Mouse (Mus musculus): Measurements from ENCODE around the gene Nkain1. TPM values are rescaled to one million over a fixed set of nuclear protein-coding genes. Genes with fewer than 3 reads are reported as not detected.

Gene Nkain1
- polyA plus RNA-seq, 1 experiment = 13.1 TPM

DNA sequence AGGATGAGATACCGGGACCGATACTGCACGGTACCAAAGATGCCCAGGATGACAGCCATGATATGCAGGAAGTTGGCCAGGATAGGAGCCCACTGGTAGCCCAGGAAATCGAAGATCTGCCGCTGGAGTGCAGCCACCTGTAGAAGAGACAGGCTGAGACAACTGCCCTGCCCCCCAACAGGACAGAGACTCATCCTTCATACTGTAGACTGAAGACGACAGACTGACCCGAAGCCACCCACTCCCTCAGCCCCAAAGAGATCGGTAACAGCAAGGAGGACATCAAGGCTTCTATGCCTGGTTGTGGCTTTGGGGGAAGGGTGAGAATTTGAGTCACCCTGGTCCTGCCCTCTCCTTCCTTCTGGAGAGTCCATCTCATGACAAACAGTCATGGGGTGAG lies 34.9 kb downstream of the Nkain1 start:
- no peaks in the 10 kb centered on the region for H3K27me3 ChIP-seq (ENCODE audit: control insufficient read depth, insufficient read depth, low read length)
- no peak overlapping the region for H3K27ac ChIP-seq (ENCODE audit: control insufficient read depth, insufficient read depth, low read depth, low read length)
- H3K4me3 ChIP-seq (ENCODE audit: control insufficient read depth, low read depth, low read length) = no peak overlapping the region
- H3K4me1 ChIP-seq (ENCODE audit: control insufficient read depth, insufficient read depth, low read length) = no peaks in the 10 kb centered on the region
- no peaks in the 10 kb centered on the region for H3K36me3 ChIP-seq (ENCODE audit: control insufficient read depth, insufficient read depth, low read length)
- TF ChIP-seq CTCF (IDR thresholded peaks at IDR 0.05; ENCODE audit: control insufficient read depth, insufficient read depth, insufficient replicate concordance, low read depth, low read length) (no peak), POLR2A (IDR thresholded peaks at IDR 0.05; ENCODE audit: control insufficient read depth, low read depth, low read length) (no peak)

DNA sequence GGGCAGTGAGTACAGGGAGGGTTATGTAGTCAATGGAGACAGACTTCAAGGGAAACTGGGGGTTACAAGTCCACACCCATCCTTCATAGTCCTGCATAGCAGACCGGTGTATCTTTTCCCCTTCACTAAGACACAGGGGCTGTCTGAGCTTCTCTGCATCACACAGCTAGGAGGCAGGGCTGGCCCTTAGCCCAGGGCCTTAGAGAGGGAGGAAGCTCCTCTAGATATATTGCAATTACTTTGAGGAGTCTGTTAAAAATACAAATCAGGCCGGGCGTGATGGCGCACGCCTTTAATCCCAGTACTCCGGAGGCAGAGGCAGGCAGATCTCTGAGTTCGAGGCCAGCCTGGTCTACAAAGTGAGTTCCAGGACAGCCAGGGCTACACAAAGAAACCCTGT lies 36.6 kb downstream of the Nkain1 start:
- Histone ChIP-seq H3K27ac (ENCODE audit: control insufficient read depth, insufficient read depth, low read depth, low read length) (no peak overlapping the region), H3K36me3 (ENCODE audit: control insufficient read depth, insufficient read depth, low read length) (no peaks in the 10 kb centered on the region), H3K27me3 (ENCODE audit: control insufficient read depth, insufficient read depth, low read length) (no peaks in the 10 kb centered on the region), H3K4me1 (ENCODE audit: control insufficient read depth, insufficient read depth, low read length) (no peaks in the 10 kb centered on the region), H3K4me3 (ENCODE audit: control insufficient read depth, low read depth, low read length) (no peak overlapping the region)
- TF ChIP-seq CTCF (IDR thresholded peaks at IDR 0.05; ENCODE audit: control insufficient read depth, insufficient read depth, insufficient replicate concordance, low read depth, low read length) = no peak
- TF ChIP-seq POLR2A (IDR thresholded peaks at IDR 0.05; ENCODE audit: control insufficient read depth, low read depth, low read length) = no peak

DNA sequence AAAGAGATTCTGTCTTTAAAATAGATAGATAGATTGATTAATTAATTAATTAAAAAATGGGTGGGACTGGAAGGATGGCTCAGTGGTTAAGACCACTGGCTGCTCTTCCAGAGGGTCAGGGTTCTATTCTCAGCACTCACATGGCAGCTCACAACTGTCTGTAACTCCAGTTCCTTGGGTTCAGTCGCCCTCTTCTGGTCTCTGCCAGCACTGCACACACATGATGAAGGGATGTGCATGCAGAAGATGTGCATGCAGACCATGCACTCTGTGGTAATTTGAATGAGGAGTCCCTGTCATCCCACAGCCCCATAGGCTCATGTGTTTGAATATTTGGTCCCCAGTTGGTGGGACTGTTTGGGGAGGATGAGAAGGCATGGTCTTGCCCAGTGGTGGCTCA lies 38.2 kb downstream of the Nkain1 start:
- Histone ChIP-seq H3K27ac (ENCODE audit: control insufficient read depth, insufficient read depth, low read depth, low read length) (no peak overlapping the region), H3K4me3 (ENCODE audit: control insufficient read depth, low read depth, low read length) (no peak overlapping the region), H3K36me3 (ENCODE audit: control insufficient read depth, insufficient read depth, low read length) (no peaks in the 10 kb centered on the region), H3K27me3 (ENCODE audit: control insufficient read depth, insufficient read depth, low read length) (no peaks in the 10 kb centered on the region), H3K4me1 (ENCODE audit: control insufficient read depth, insufficient read depth, low read length) (peaks cover 4% of the 10 kb centered on the region; the same call in 1 of the 2 replicates)
- TF ChIP-seq CTCF (IDR thresholded peaks at IDR 0.05; ENCODE audit: control insufficient read depth, insufficient read depth, insufficient replicate concordance, low read depth, low read length) (peak; percentile 38; the same call in 1 of the 2 replicates), POLR2A (IDR thresholded peaks at IDR 0.05; ENCODE audit: control insufficient read depth, low read depth, low read length) (no peak)

DNA sequence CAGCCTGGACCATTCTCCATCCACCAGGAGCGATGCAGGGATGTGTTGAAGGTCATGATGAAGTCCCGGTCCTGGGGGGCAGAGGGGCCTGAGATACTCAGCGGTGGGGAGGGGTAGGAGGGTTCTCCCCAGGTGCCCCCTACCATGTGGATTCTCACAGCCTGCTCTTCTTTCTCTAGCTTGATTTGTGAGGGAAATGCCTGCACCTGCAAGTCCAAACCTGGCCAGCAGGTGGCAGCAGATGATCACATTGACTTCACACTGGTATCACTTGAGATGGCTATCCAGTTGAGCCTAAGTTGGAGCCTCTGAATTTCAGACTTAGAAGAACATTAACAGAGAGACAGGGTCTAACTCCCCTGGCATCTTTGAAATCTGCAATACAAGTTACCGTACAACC lies 40.0 kb downstream of the Nkain1 start:
- peaks cover 4% of the 10 kb centered on the region; the same call in 1 of the 2 replicates for H3K4me1 ChIP-seq (ENCODE audit: control insufficient read depth, insufficient read depth, low read length)
- no peak overlapping the region for H3K4me3 ChIP-seq (ENCODE audit: control insufficient read depth, low read depth, low read length)
- H3K27ac ChIP-seq (ENCODE audit: control insufficient read depth, insufficient read depth, low read depth, low read length) = no peak overlapping the region
- no peak for TF ChIP-seq POLR2A (IDR thresholded peaks at IDR 0.05; ENCODE audit: control insufficient read depth, low read depth, low read length)
- TF ChIP-seq CTCF (IDR thresholded peaks at IDR 0.05; ENCODE audit: control insufficient read depth, insufficient read depth, insufficient replicate concordance, low read depth, low read length) = peak; percentile 94
- H3K27me3 ChIP-seq (ENCODE audit: control insufficient read depth, insufficient read depth, low read length) = no peaks in the 10 kb centered on the region
- H3K36me3 ChIP-seq (ENCODE audit: control insufficient read depth, insufficient read depth, low read length) = no peaks in the 10 kb centered on the region

DNA sequence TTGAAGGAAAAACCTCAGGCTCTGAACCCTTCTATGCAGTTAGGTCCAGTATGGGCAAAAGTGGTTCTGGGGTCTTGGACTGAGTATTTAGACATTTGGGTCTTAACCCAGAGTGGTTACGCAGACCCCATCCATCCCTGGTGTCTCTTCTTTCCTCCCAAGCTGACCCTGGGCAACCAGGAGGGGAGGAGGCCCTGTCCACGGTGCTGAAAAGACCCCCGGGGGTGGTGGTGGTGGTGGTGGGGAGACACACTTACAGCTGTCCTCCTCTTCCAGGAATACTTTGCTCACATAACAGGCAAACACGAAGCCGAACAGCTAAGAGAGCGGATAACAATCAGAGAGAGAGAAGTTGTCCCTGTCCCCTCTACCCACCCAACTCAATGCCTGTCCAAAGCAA lies 41.6 kb downstream of the Nkain1 start:
- Histone ChIP-seq H3K36me3 (ENCODE audit: control insufficient read depth, insufficient read depth, low read length) (no peaks in the 10 kb centered on the region), H3K27me3 (ENCODE audit: control insufficient read depth, insufficient read depth, low read length) (no peaks in the 10 kb centered on the region), H3K27ac (ENCODE audit: control insufficient read depth, insufficient read depth, low read depth, low read length) (no peak overlapping the region), H3K4me3 (ENCODE audit: control insufficient read depth, low read depth, low read length) (no peak overlapping the region), H3K4me1 (ENCODE audit: control insufficient read depth, insufficient read depth, low read length) (peaks cover 4% of the 10 kb centered on the region; the same call in 1 of the 2 replicates)
- TF ChIP-seq POLR2A (IDR thresholded peaks at IDR 0.05; ENCODE audit: control insufficient read depth, low read depth, low read length) (no peak), CTCF (IDR thresholded peaks at IDR 0.05; ENCODE audit: control insufficient read depth, insufficient read depth, insufficient replicate concordance, low read depth, low read length) (no peak)

DNA sequence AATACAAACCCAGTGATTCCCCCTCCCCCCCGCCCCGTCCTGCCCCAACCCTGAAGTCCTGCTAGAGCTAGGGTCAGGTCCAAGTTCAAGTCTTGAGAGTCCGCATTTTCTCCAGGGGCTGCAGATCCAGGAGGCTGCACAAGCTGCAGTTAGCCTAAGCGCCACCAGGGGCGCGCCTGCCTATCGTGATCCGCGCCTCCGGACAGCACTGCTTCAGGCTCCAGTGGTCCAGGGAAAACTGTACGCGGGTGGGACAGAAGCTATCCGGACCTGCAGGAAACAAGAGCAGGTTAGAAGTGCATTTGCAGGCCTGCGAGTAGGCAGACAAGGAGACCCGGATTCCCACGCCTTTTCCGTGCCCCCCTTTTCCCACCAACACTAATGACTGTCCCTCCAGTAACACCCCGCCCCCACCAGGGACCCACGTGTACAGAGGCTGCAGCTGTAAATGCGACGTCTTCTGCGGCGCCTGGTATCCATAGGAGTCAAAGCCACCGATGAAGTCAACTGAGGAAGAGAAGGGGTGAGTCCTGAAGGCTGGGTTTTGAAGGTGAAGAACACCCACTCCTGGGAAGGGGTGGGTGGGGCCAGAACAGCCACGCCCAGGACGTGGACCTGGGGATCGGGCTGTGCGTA lies 42.2 kb downstream of the Nkain1 start:
- Histone ChIP-seq H3K27ac (ENCODE audit: control insufficient read depth, insufficient read depth, low read depth, low read length) (no peak overlapping the region), H3K4me1 (ENCODE audit: control insufficient read depth, insufficient read depth, low read length) (peaks cover 4% of the 10 kb centered on the region; the same call in 1 of the 2 replicates), H3K27me3 (ENCODE audit: control insufficient read depth, insufficient read depth, low read length) (no peaks in the 10 kb centered on the region), H3K4me3 (ENCODE audit: control insufficient read depth, low read depth, low read length) (peak overlapping the region; percentile 12; the same call in 1 of the 2 replicates), H3K36me3 (ENCODE audit: control insufficient read depth, insufficient read depth, low read length) (no peaks in the 10 kb centered on the region)
- TF ChIP-seq POLR2A (IDR thresholded peaks at IDR 0.05; ENCODE audit: control insufficient read depth, low read depth, low read length) (no peak), CTCF (IDR thresholded peaks at IDR 0.05; ENCODE audit: control insufficient read depth, insufficient read depth, insufficient replicate concordance, low read depth, low read length) (peak; percentile 87)

DNA sequence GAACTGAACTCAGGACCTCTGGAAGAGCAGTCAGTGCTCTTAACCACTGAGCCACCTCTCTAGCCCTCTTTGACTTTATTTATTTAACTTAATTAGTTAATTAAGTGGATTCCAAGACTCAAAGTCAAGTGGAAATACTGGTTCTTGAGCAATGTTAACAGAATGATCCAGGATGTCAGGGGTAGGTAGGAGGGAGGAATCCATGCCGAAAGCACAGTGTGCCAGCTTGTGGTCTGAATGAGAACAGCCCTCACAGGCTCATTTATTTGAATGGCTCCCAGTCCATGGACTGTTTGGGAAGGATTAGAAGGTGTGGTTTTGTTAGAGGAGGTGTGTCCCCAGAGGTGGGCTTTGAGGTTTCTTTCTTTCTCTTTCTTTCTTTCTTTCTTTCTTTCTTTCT lies 46.2 kb downstream of the Nkain1 start:
- Histone ChIP-seq H3K27ac (ENCODE audit: control insufficient read depth, insufficient read depth, low read depth, low read length) (no peak overlapping the region), H3K27me3 (ENCODE audit: control insufficient read depth, insufficient read depth, low read length) (no peaks in the 10 kb centered on the region), H3K36me3 (ENCODE audit: control insufficient read depth, insufficient read depth, low read length) (no peaks in the 10 kb centered on the region), H3K4me3 (ENCODE audit: control insufficient read depth, low read depth, low read length) (no peak overlapping the region), H3K4me1 (ENCODE audit: control insufficient read depth, insufficient read depth, low read length) (peaks cover 4% of the 10 kb centered on the region; the same call in 1 of the 2 replicates)
- no peak for TF ChIP-seq CTCF (IDR thresholded peaks at IDR 0.05; ENCODE audit: control insufficient read depth, insufficient read depth, insufficient replicate concordance, low read depth, low read length)
- no peak for TF ChIP-seq POLR2A (IDR thresholded peaks at IDR 0.05; ENCODE audit: control insufficient read depth, low read depth, low read length)
